8 mouse cellular contexts compared by ENCODE assay signal in genomic region chr12:12287787-12288132, GRCm38 (mm10). TPM values are rescaled to one million over a fixed set of nuclear protein-coding genes. Genes with fewer than 3 reads are reported as not detected.
DNase-seq lines count a peak whose midpoint lies in the region; ATAC-seq and TF ChIP-seq lines count a peak whose summit lies in the region.

No protein-coding gene starts in this region.

- TF ChIP-seq EP300 in liver, postnatal 0 days (IDR thresholded peaks at IDR 0.05; ENCODE audit: low read depth) = no peak

- WGBS in forebrain, embryonic 13.5 days = 60% methylated on average over 6 of the region's 6 CpGs
- 89% methylated on average over 6 of the region's 6 CpGs for WGBS in forebrain, embryonic 10.5 days
- WGBS in liver, embryonic 13.5 days (ENCODE audit: insufficient replicate concordance) = 43% methylated on average over 6 of the region's 6 CpGs
- 61% methylated on average over 6 of the region's 6 CpGs for WGBS in liver, embryonic 11.5 days
- WGBS in liver, postnatal 0 days (ENCODE audit: insufficient replicate concordance) = 37% methylated on average over 6 of the region's 6 CpGs
- WGBS in small intestine, adult 2 months = 69% methylated on average over 6 of the region's 6 CpGs

- DNase-seq in forebrain, embryonic 10.5 days (ENCODE audit: extremely low spot score, low spot score) = no peak
- no peak for DNase-seq in liver, embryonic 13.5 days
- no peak for DNase-seq in liver, embryonic 11.5 days (ENCODE audit: low spot score)
- no peak for DNase-seq in liver, postnatal 0 days
- no peak for DNase-seq in gastrocnemius, postnatal 14 days
- no peak for DNase-seq in adrenal gland, postnatal 25 days

- no peak overlapping the region for H3K4me2 ChIP-seq in forebrain, embryonic 13.5 days
- H3K4me2 ChIP-seq in liver, embryonic 13.5 days = 0 out of 2 replicates have a peak overlapping the region, but pooled peaks have one; percentile 17
- no peak overlapping the region for H3K4me2 ChIP-seq in liver, embryonic 11.5 days
- H3K4me2 ChIP-seq in liver, postnatal 0 days (ENCODE audit: low read depth, low read length) = peak overlapping the region; percentile 43

- H3K4me1 ChIP-seq in forebrain, embryonic 13.5 days = peaks cover 32% of the 10 kb centered on the region
- H3K4me1 ChIP-seq in forebrain, embryonic 10.5 days = peaks cover 22% of the 10 kb centered on the region
- no peaks in the 10 kb centered on the region for H3K4me1 ChIP-seq in liver, embryonic 13.5 days (replicated peaks)
- no peaks in the 10 kb centered on the region; the same call in 1 of the 2 replicates for H3K4me1 ChIP-seq in liver, embryonic 11.5 days (replicated peaks; ENCODE audit: control insufficient read depth, insufficient read depth, low read length)
- H3K4me1 ChIP-seq in liver, postnatal 0 days (ENCODE audit: insufficient read depth) = 0 out of 2 replicates have a peak, but pooled peaks cover 3% of the 10 kb centered on the region
- no peaks in the 10 kb centered on the region; the same call in 1 of the 2 replicates for H3K4me1 ChIP-seq in small intestine, adult 2 months (ENCODE audit: control insufficient read depth, insufficient read depth, insufficient read length, low read length)

- intact Hi-C loops in gastrocnemius, postnatal 14 days (cut with DNase I; ENCODE audit: low total_unique reads) = no loop called here

- H3K27me3 ChIP-seq in forebrain, embryonic 13.5 days = no peaks in the 10 kb centered on the region
- H3K27me3 ChIP-seq in forebrain, embryonic 10.5 days (ENCODE audit: poor library complexity, severe bottlenecking) = no peaks in the 10 kb centered on the region
- H3K27me3 ChIP-seq in liver, embryonic 13.5 days = no peaks in the 10 kb centered on the region
- no peaks in the 10 kb centered on the region for H3K27me3 ChIP-seq in liver, embryonic 11.5 days (replicated peaks; ENCODE audit: control insufficient read depth, insufficient read depth, low read length)
- H3K27me3 ChIP-seq in liver, postnatal 0 days (ENCODE audit: insufficient read depth, low read length) = no peaks in the 10 kb centered on the region
- no peaks in the 10 kb centered on the region for H3K27me3 ChIP-seq in small intestine, adult 2 months (ENCODE audit: control insufficient read depth, insufficient read depth, low read length)

- no peaks in the 10 kb centered on the region for H3K36me3 ChIP-seq in forebrain, embryonic 13.5 days (ENCODE audit: poor library complexity, severe bottlenecking)
- no peaks in the 10 kb centered on the region for H3K36me3 ChIP-seq in forebrain, embryonic 10.5 days (replicated peaks)
- no peaks in the 10 kb centered on the region for H3K36me3 ChIP-seq in liver, embryonic 13.5 days
- no peaks in the 10 kb centered on the region for H3K36me3 ChIP-seq in liver, embryonic 11.5 days (ENCODE audit: control insufficient read depth, insufficient read depth, low read length)
- no peaks in the 10 kb centered on the region for H3K36me3 ChIP-seq in liver, postnatal 0 days (replicated peaks; ENCODE audit: insufficient read depth, low read length)
- no peaks in the 10 kb centered on the region for H3K36me3 ChIP-seq in small intestine, adult 2 months (ENCODE audit: control insufficient read depth, insufficient read depth, low read length)

- peak overlapping the region; percentile 95 for H3K27ac ChIP-seq in forebrain, embryonic 13.5 days
- H3K27ac ChIP-seq in forebrain, embryonic 10.5 days = no peak overlapping the region
- H3K27ac ChIP-seq in liver, embryonic 13.5 days = no peak overlapping the region
- no peak overlapping the region for H3K27ac ChIP-seq in liver, embryonic 11.5 days (ENCODE audit: low read depth, low read length)
- H3K27ac ChIP-seq in liver, postnatal 0 days (ENCODE audit: low read depth) = no peak overlapping the region
- H3K27ac ChIP-seq in small intestine, adult 2 months (ENCODE audit: insufficient read depth, low read depth, low read length) = peak overlapping the region; percentile 10; the same call in 1 of the 2 replicates

- no peak for TF ChIP-seq POLR2A in small intestine, adult 2 months (IDR thresholded peaks at IDR 0.05; ENCODE audit: low read depth, low read length)

- no peaks in the 10 kb centered on the region for H3K9me3 ChIP-seq in forebrain, embryonic 13.5 days (replicated peaks)
- no peaks in the 10 kb centered on the region for H3K9me3 ChIP-seq in forebrain, embryonic 10.5 days
- no peaks in the 10 kb centered on the region for H3K9me3 ChIP-seq in liver, embryonic 13.5 days (replicated peaks)
- H3K9me3 ChIP-seq in liver, embryonic 11.5 days (ENCODE audit: control insufficient read depth, low read length) = no peaks in the 10 kb centered on the region
- no peaks in the 10 kb centered on the region for H3K9me3 ChIP-seq in liver, postnatal 0 days (ENCODE audit: low read length)

- no peak overlapping the region for H3K4me3 ChIP-seq in forebrain, embryonic 13.5 days
- no peak overlapping the region for H3K4me3 ChIP-seq in forebrain, embryonic 10.5 days
- no peak overlapping the region for H3K4me3 ChIP-seq in liver, embryonic 13.5 days (replicated peaks)
- H3K4me3 ChIP-seq in liver, embryonic 11.5 days (ENCODE audit: low read depth, low read length) = no peak overlapping the region
- H3K4me3 ChIP-seq in liver, postnatal 0 days (ENCODE audit: low read depth, low read length) = peak overlapping the region; percentile 7; the same call in 1 of the 2 replicates
- no peak overlapping the region for H3K4me3 ChIP-seq in small intestine, adult 2 months (ENCODE audit: low read depth, low read length)

- no peak for TF ChIP-seq CTCF in liver, postnatal 0 days (IDR thresholded peaks at IDR 0.05; ENCODE audit: low read depth)
- no peak for TF ChIP-seq CTCF in small intestine, adult 2 months (IDR thresholded peaks at IDR 0.05; ENCODE audit: extremely low read depth, insufficient read length, insufficient replicate concordance, low read depth, low read length)

- ATAC-seq in forebrain, embryonic 13.5 days = peak; percentile 9
- ATAC-seq in liver, embryonic 13.5 days (ENCODE audit: low read depth) = no peak
- ATAC-seq in liver, embryonic 11.5 days (replicated peaks; ENCODE audit: low FRiP score) = no peak
- ATAC-seq in liver, postnatal 0 days = no peak

- peak overlapping the region; percentile 54; the same call in 1 of the 2 replicates for H3K9ac ChIP-seq in forebrain, embryonic 13.5 days
- no peak overlapping the region for H3K9ac ChIP-seq in liver, embryonic 13.5 days
- no peak overlapping the region for H3K9ac ChIP-seq in liver, embryonic 11.5 days (ENCODE audit: low read depth, low read length)
- no peak overlapping the region for H3K9ac ChIP-seq in liver, postnatal 0 days (replicated peaks)

RNA-seq across cellular contexts. Expression of gene Fam49a, which starts 25.8 kb away (rescaled TPM):
- 45.9 and 55.0 TPM in 2 replicates for polyA plus RNA-seq in forebrain, embryonic 13.5 days (2015; fragmentation: Nextera tagmentation; extraction: Ambion mirVana)
- polyA plus RNA-seq in forebrain, embryonic 10.5 days (2016; fragmentation: Nextera tagmentation; extraction: Ambion mirVana) = 5.3 and 6.3 TPM in 2 replicates
- polyA plus RNA-seq in liver, embryonic 13.5 days (2015; fragmentation: Nextera tagmentation; extraction: Ambion mirVana) = 2.5 and 3.1 TPM in 2 replicates
- polyA plus RNA-seq in liver, embryonic 11.5 days (2014; fragmentation: Nextera tagmentation; extraction: Ambion mirVana) = 4.8 and 5.7 TPM in 2 replicates
- 2.7 and 3.2 TPM in 2 replicates for polyA plus RNA-seq in liver, postnatal 0 days (2015; fragmentation: Nextera tagmentation; extraction: Ambion mirVana)
- 0.34 and 0.70 TPM in 2 replicates for polyA plus RNA-seq in small intestine, adult 2 months (2012; rRNA removed)
- 10 to 100 TPM; 10.5 to 12.8 TPM for total RNA-seq in gastrocnemius, postnatal 14 days (2021)
- 20.5 and 21.6 TPM in 2 replicates for total RNA-seq in adrenal gland, postnatal 25 days (2021)

Comparison
In these comparisons a context has a peak if more than half of its experiments do, and no peak if none do; other contexts are left out.
1. H3K27ac ChIP-seq: peak in forebrain, embryonic 13.5 days (single experiment) and small intestine, adult 2 months (single experiment); none in forebrain, embryonic 10.5 days (single experiment), liver, embryonic 13.5 days (single experiment), liver, embryonic 11.5 days (single experiment) and liver, postnatal 0 days (single experiment).
2. H3K4me2 ChIP-seq: peak in liver, embryonic 13.5 days (single experiment) and liver, postnatal 0 days (single experiment); none in forebrain, embryonic 13.5 days (single experiment) and liver, embryonic 11.5 days (single experiment).